In genomic region chr5:3926666-3927065, GRCm38 (mm10) we compare ENCODE assay signal across 15 mouse cellular contexts. TPM values are rescaled to one million over a fixed set of nuclear protein-coding genes. Genes with fewer than 3 reads are reported as not detected.
DNase-seq lines count a peak whose midpoint lies in the region; ATAC-seq and TF ChIP-seq lines count a peak whose summit lies in the region.
"Had no signal": no experiment of that assay in that cellular context is flagged by ENCODE, and none has a peak within 500 bp of the region (broad histone marks: within the 10 kb centered on the region; RNA-seq: fewer than 3 reads in every experiment).

No protein-coding gene starts in this region.

- TF ChIP-seq POLR2A in brain, embryonic 14.5 days (IDR thresholded peaks at IDR 0.05; ENCODE audit: borderline replicate concordance, extremely low read depth, insufficient read depth, insufficient read length, poor library complexity, severe bottlenecking) = no peak

- no peaks in the 10 kb centered on the region for H3K27me3 ChIP-seq in intestine, postnatal 0 days (replicated peaks; ENCODE audit: control insufficient read depth, insufficient read depth, low read length)
- H3K27me3 ChIP-seq in intestine, embryonic 16.5 days (replicated peaks; ENCODE audit: control insufficient read depth, insufficient read depth, low read length) = no peaks in the 10 kb centered on the region
- H3K27me3 ChIP-seq in hindbrain, postnatal 0 days (ENCODE audit: insufficient read depth, low read length) = no peaks in the 10 kb centered on the region
- H3K27me3 ChIP-seq in kidney, embryonic 14.5 days (ENCODE audit: control insufficient read depth, insufficient read depth, low read length) = no peaks in the 10 kb centered on the region
- H3K27me3 ChIP-seq: limb, embryonic 15.5 days; lung, embryonic 15.5 days; megakaryocyte, embryonic 14.5 days had no signal

- H3K4me1 ChIP-seq in intestine, postnatal 0 days (replicated peaks; ENCODE audit: control insufficient read depth, insufficient read depth, low read length) = peaks cover 12% of the 10 kb centered on the region; the same call in 1 of the 2 replicates
- peaks cover 12% of the 10 kb centered on the region for H3K4me1 ChIP-seq in intestine, embryonic 16.5 days (ENCODE audit: control insufficient read depth, insufficient read depth, low read length)
- peaks cover 20% of the 10 kb centered on the region for H3K4me1 ChIP-seq in hindbrain, postnatal 0 days (ENCODE audit: insufficient read depth, low read length)
- H3K4me1 ChIP-seq in kidney, embryonic 14.5 days (ENCODE audit: control insufficient read depth, insufficient read depth, low read length) = peaks cover 13% of the 10 kb centered on the region

- no peak for ATAC-seq in intestine, postnatal 0 days
- no peak for ATAC-seq in intestine, embryonic 16.5 days
- no peak for ATAC-seq in hindbrain, postnatal 0 days
- ATAC-seq in kidney, embryonic 14.5 days (ENCODE audit: low FRiP score, low TSS enrichment) = no peak

- peak; percentile 52 for DNase-seq in brain, embryonic 14.5 days (ENCODE audit: low read depth)
- peak; percentile 9 for DNase-seq in hindbrain, postnatal 0 days (ENCODE audit: low spot score)
- peak; percentile 10 for DNase-seq in naive thymus-derived CD4-positive, alpha-beta T cell, adult 2 months (ENCODE audit: low read depth)
- DNase-seq in cerebellum, adult 11 months = no peak
- no peak for DNase-seq in frontal cortex, postnatal 10 days (ENCODE audit: low spot score in 2 of 2)
- DNase-seq: cerebellum, adult 2 months; heart, postnatal 14 days; kidney, adult 2 months; right cerebral cortex, adult 18-20 months had no signal

- H3K4me3 ChIP-seq in intestine, postnatal 0 days (ENCODE audit: low read depth, low read length) = no peak overlapping the region
- H3K4me3 ChIP-seq in intestine, embryonic 16.5 days (ENCODE audit: low read length) = no peak overlapping the region
- H3K4me3 ChIP-seq in hindbrain, postnatal 0 days (ENCODE audit: low read length) = no peak overlapping the region
- H3K4me3 ChIP-seq in kidney, embryonic 14.5 days (ENCODE audit: low read length) = no peak overlapping the region
- H3K4me3 ChIP-seq: megakaryocyte, embryonic 14.5 days had no signal

- no peaks in the 10 kb centered on the region for H3K36me3 ChIP-seq in intestine, postnatal 0 days (ENCODE audit: control insufficient read depth, insufficient read depth)
- no peaks in the 10 kb centered on the region for H3K36me3 ChIP-seq in intestine, embryonic 16.5 days (ENCODE audit: control insufficient read depth, insufficient read depth, low read length)
- H3K36me3 ChIP-seq in hindbrain, postnatal 0 days (ENCODE audit: insufficient read depth, low read length) = no peaks in the 10 kb centered on the region
- no peaks in the 10 kb centered on the region for H3K36me3 ChIP-seq in kidney, embryonic 14.5 days (ENCODE audit: control insufficient read depth, insufficient read depth, low read length)
- H3K36me3 ChIP-seq: limb, embryonic 15.5 days; lung, embryonic 15.5 days had no signal

- no peak overlapping the region for H3K27ac ChIP-seq in intestine, postnatal 0 days (ENCODE audit: low read depth, low read length)
- no peak overlapping the region for H3K27ac ChIP-seq in intestine, embryonic 16.5 days (ENCODE audit: low read length)
- no peak overlapping the region; the same call in 1 of the 2 replicates for H3K27ac ChIP-seq in hindbrain, postnatal 0 days
- H3K27ac ChIP-seq in kidney, embryonic 14.5 days (ENCODE audit: low read depth, low read length) = no peak overlapping the region
- H3K27ac ChIP-seq: limb, embryonic 15.5 days; lung, embryonic 15.5 days had no signal

- WGBS in intestine, postnatal 0 days = 40% methylated on average over 4 of the region's 4 CpGs
- 33% methylated on average over 4 of the region's 4 CpGs for WGBS in intestine, embryonic 16.5 days
- 32% methylated on average over 4 of the region's 4 CpGs for WGBS in hindbrain, postnatal 0 days
- 30% methylated on average over 4 of the region's 4 CpGs for WGBS in kidney, embryonic 14.5 days

- TF ChIP-seq CTCF in intestine, postnatal 0 days (IDR thresholded peaks at IDR 0.05; ENCODE audit: low read depth) = no peak
- TF ChIP-seq CTCF in brain, embryonic 14.5 days (IDR thresholded peaks at IDR 0.05; ENCODE audit: borderline replicate concordance, extremely low read depth, insufficient read depth, insufficient read length) = no peak
- TF ChIP-seq CTCF in hindbrain, postnatal 0 days (IDR thresholded peaks at IDR 0.05; ENCODE audit: low read depth) = no peak

- H3K4me2 ChIP-seq in intestine, postnatal 0 days (replicated peaks; ENCODE audit: low read depth) = peak overlapping the region; percentile 87; the same call in 1 of the 2 replicates
- no peak overlapping the region for H3K4me2 ChIP-seq in intestine, embryonic 16.5 days (ENCODE audit: low read depth, low read length)
- no peak overlapping the region for H3K4me2 ChIP-seq in hindbrain, postnatal 0 days (ENCODE audit: low read depth, low read length)
- no peak overlapping the region for H3K4me2 ChIP-seq in kidney, embryonic 14.5 days (replicated peaks; ENCODE audit: low read depth, low read length)

- no peaks in the 10 kb centered on the region for H3K9me3 ChIP-seq in intestine, postnatal 0 days (ENCODE audit: control insufficient read depth)
- H3K9me3 ChIP-seq in intestine, embryonic 16.5 days (ENCODE audit: control insufficient read depth, low read length) = no peaks in the 10 kb centered on the region
- no peaks in the 10 kb centered on the region for H3K9me3 ChIP-seq in hindbrain, postnatal 0 days (ENCODE audit: low read length)
- no peaks in the 10 kb centered on the region for H3K9me3 ChIP-seq in kidney, embryonic 14.5 days (ENCODE audit: control insufficient read depth, low read length)
- H3K9me3 ChIP-seq: limb, embryonic 15.5 days; lung, embryonic 15.5 days; megakaryocyte, embryonic 14.5 days had no signal

- H3K9ac ChIP-seq in intestine, postnatal 0 days (ENCODE audit: low read depth, low read length) = no peak overlapping the region
- H3K9ac ChIP-seq in intestine, embryonic 16.5 days (ENCODE audit: low read depth, low read length) = no peak overlapping the region
- H3K9ac ChIP-seq in hindbrain, postnatal 0 days (replicated peaks; ENCODE audit: low read length) = peak overlapping the region; percentile 19; the same call in 1 of the 2 replicates
- H3K9ac ChIP-seq in kidney, embryonic 14.5 days (ENCODE audit: low read depth, low read length) = no peak overlapping the region
- H3K9ac ChIP-seq: limb, embryonic 15.5 days had no signal

RNA-seq across cellular contexts. Expression of gene Akap9, which starts 1.2 kb away (rescaled TPM):
- 79.1 and 93.2 TPM in 2 replicates for polyA plus RNA-seq in intestine, postnatal 0 days (2015; fragmentation: Nextera tagmentation; extraction: Ambion mirVana)
- polyA plus RNA-seq in intestine, embryonic 16.5 days (2015; fragmentation: Nextera tagmentation; extraction: Ambion mirVana) = 117 and 118 TPM in 2 replicates
- 61.0 and 79.1 TPM in 2 replicates for polyA plus RNA-seq in brain, embryonic 14.5 days (2012; rRNA removed)
- total RNA-seq in hindbrain, postnatal 0 days (2014; rRNA removed) = 41.6 and 45.9 TPM in 2 replicates
- polyA plus RNA-seq in hindbrain, postnatal 0 days (2015; fragmentation: Nextera tagmentation; extraction: Ambion mirVana) = 225 and 227 TPM in 2 replicates
- 106 and 119 TPM in 2 replicates for polyA plus RNA-seq in kidney, embryonic 14.5 days (2014; fragmentation: Nextera tagmentation; extraction: Ambion mirVana)

RNA-seq across cellular contexts. Expression of gene Mterf1a, which starts 32.9 kb away (rescaled TPM):
- polyA plus RNA-seq in intestine, postnatal 0 days (2015; fragmentation: Nextera tagmentation; extraction: Ambion mirVana) = 3.3 TPM in 2 replicates
- 7.2 and 8.5 TPM in 2 replicates for polyA plus RNA-seq in intestine, embryonic 16.5 days (2015; fragmentation: Nextera tagmentation; extraction: Ambion mirVana)
- polyA plus RNA-seq in brain, embryonic 14.5 days (2012; rRNA removed) = 5.2 and 6.1 TPM in 2 replicates
- total RNA-seq in hindbrain, postnatal 0 days (2014; rRNA removed) = 1.6 and 2.0 TPM in 2 replicates
- polyA plus RNA-seq in hindbrain, postnatal 0 days (2015; fragmentation: Nextera tagmentation; extraction: Ambion mirVana) = 3.4 and 3.9 TPM in 2 replicates
- 8.4 and 9.3 TPM in 2 replicates for polyA plus RNA-seq in kidney, embryonic 14.5 days (2014; fragmentation: Nextera tagmentation; extraction: Ambion mirVana)

Comparison
In these comparisons a context has a peak if more than half of its experiments do, and no peak if none do; other contexts are left out.
1. DNase-seq: peak in brain, embryonic 14.5 days (single experiment), hindbrain, postnatal 0 days (single experiment) and naive thymus-derived CD4-positive, alpha-beta T cell, adult 2 months (single experiment); none in cerebellum, adult 11 months (single experiment) and frontal cortex, postnatal 10 days (0 of 2).